Mouse (Mus musculus) limb, embryonic 12.5 days (tissue): ENCODE data around the gene Hadha. TPM values are rescaled to one million over a fixed set of nuclear protein-coding genes. Genes with fewer than 3 reads are reported as not detected.

Experiments used
- ATAC-seq: fragments of 200-750 bp; cut with Nextera tagmentation; 2 replicates; pipeline ENCODE4 v1.8.0; 2017; ENCODE audit warnings: low read depth, moderate TSS enrichment; ENCODE audit not compliant: insufficient number of reproducible peaks, insufficient read depth, low FRiP score, low TSS enrichment
- H3K27ac ChIP-seq: fragments of 300-500 bp; sonication (generic); 2 replicates; pipeline ENCODE4 v1.5.1; 2016; ENCODE audit warnings: mild to moderate bottlenecking, moderate library complexity
- H3K27me3 ChIP-seq: fragments of 300-500 bp; sonication (generic); 2 replicates; pipeline ENCODE4 v1.6.1; 2016; ENCODE audit warnings: mild to moderate bottlenecking, moderate library complexity
- H3K36me3 ChIP-seq: fragments of 300-500 bp; sonication (generic); 2 replicates; pipeline ENCODE4 v1.6.1; 2016; ENCODE audit warnings: mild to moderate bottlenecking, moderate library complexity
- H3K4me1 ChIP-seq: fragments of 300-500 bp; sonication (generic); replicated peaks from 2 replicates; pipeline ENCODE4 v1.6.1; 2016
- H3K4me2 ChIP-seq: fragments of 300-500 bp; sonication (generic); 2 replicates; pipeline ENCODE4 v1.6.1; 2016; ENCODE audit warnings: mild to moderate bottlenecking, moderate library complexity
- H3K4me3 ChIP-seq: fragments of 300-500 bp; sonication (generic); replicated peaks from 2 replicates; pipeline ENCODE4 v1.5.1; 2016; ENCODE audit warnings: mild to moderate bottlenecking
- H3K9ac ChIP-seq: fragments of 300-500 bp; sonication (generic); replicated peaks from 2 replicates; pipeline ENCODE4 v1.6.1; 2016; ENCODE audit warnings: mild to moderate bottlenecking, moderate library complexity
- H3K9me3 ChIP-seq: fragments of 300-500 bp; sonication (generic); 2 replicates; pipeline ENCODE4 v1.6.1; 2016; ENCODE audit warnings: mild to moderate bottlenecking, moderate library complexity
- WGBS: fragments of 180-500 bp; shearing (Covaris S2); methylation state at CpG from one replicate; pipeline ENCODE4 v1.1.7; 2016; 5-methylcytosine and 5-hydroxymethylcytosine counted together
- polyA plus RNA-seq: library from polyadenylated mRNA; unstranded; fragments of >200 nt; fragmentation: Nextera tagmentation; extraction: Ambion mirVana; gene quantifications from 2 replicates; pipeline ENCODE4 v1.2.1, GENCODE M21; 2016

Hadha gene
- polyA plus RNA-seq, 1 experiment from 2014 or later = 119 TPM

DNA sequence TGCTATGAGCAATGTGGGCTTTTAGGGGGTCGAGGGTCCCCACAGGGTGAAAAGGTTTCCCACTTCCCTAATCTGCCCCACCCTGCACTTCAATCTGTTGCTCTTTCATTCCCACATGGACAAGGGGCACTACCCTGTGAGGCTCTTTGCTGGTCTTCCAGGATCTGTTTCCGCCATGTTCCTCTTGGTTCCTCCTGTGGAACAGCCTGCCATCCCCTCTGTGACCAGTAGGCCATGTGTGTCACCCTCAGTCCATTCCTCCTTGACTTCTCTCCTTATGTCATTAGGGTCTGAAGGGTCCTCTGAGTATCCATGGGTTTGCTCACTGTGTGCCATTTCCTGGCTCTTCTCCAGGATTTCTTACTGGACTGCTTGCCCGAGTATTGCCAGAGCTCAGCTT, 43.2 kb downstream of the Hadha start:
- H3K9me3 ChIP-seq = no peaks in the 10 kb centered on the region
- 61% methylated on average over 3 of the region's 3 CpGs for WGBS
- H3K36me3 ChIP-seq = no peaks in the 10 kb centered on the region
- no peak for ATAC-seq
- H3K4me2 ChIP-seq = peak overlapping the region; percentile 52
- H3K9ac ChIP-seq = no peak overlapping the region
- H3K27me3 ChIP-seq = peaks cover 98% of the 10 kb centered on the region
- H3K27ac ChIP-seq = no peak overlapping the region
- peaks cover 44% of the 10 kb centered on the region for H3K4me1 ChIP-seq
- no peak overlapping the region for H3K4me3 ChIP-seq

DNA sequence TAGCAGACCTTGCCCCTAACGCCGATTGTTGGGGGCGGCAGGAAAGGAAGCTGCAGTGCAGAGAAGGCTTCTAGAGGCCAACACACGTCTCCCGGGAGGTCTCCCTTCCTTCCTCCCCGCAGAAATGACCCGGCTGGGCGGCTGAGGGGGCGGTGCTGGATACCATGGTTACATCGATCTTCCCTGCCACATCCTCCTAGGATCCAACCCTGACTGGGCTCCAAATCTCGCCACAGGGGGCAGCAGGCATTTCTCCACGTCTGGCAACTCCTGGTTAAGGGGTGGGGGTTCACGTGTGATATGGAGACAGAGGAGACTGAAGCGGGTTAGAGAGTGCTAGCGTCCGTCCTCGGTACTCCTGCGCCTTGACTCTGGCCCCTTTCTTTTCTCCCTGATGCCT, 43.8 kb downstream of the Hadha start:
- Histone ChIP-seq H3K27ac (no peak overlapping the region), H3K27me3 (peaks cover 98% of the 10 kb centered on the region), H3K4me1 (peaks cover 48% of the 10 kb centered on the region), H3K9me3 (no peaks in the 10 kb centered on the region), H3K9ac (no peak overlapping the region; the same call in 1 of the 2 replicates), H3K4me3 (peak overlapping the region; percentile 25), H3K4me2 (peak overlapping the region; percentile 52), H3K36me3 (no peaks in the 10 kb centered on the region)
- ATAC-seq = no peak
- 1% methylated on average over 18 of the region's 18 CpGs for WGBS

DNA sequence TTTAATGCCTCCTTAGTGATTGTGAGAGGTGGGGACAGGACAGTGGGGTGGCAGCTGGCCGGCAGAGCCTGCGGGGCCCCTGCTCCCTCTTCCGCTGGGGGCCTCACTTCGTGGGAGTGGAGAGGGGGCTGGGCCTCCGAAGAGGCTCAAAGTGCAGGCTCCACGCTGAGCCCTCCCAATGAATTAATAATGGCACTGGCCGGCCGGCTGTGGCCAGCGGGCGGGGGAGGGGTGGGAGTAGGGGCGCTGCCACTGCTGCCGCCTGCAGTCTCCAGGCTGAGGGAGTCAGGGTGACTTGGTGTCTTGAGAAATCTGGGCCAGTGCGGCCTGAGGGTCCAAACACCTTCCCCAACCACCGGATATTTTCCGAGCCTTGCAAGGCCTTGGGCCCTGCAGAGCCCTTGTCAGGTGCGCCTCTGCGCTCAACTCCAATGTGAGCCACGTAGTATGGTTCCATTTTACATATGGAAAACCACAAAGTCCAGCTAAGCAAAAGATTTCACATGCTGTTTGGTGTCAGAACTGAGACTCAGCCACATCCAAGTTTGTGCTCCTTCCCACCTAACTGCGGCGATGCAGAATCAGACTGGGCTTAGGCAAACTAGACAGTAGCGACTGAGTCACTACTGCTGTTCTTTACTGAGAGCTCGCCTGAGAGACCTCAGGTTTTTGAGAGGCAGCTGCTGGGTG, 44.4 kb downstream of the Hadha start:
- Histone ChIP-seq H3K27me3 (peaks cover 98% of the 10 kb centered on the region), H3K27ac (no peak overlapping the region)

DNA sequence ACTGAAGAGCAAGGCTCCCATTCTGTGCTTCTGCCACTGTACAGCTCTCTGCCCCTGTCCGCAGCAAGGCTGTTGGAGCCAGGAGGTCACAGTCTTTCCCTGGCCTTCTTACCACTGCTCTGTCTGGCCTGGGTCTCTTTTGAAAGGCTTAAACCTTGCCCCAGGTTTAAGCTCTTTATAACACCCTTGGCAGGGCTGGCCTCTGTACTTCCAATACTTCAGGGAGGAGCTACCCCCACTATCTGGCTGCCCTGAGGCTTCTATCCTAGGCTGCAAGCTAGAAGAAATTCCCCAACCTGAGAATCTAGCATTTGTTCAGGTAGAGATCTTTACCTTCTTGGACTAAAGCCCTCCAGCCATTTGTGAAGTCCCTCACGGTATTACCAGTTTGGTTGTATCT, 45.1 kb downstream of the Hadha start:
- Histone ChIP-seq H3K4me2 (peak overlapping the region; percentile 52; the same call in 1 of the 2 replicates), H3K4me3 (no peak overlapping the region), H3K27ac (no peak overlapping the region), H3K9ac (no peak overlapping the region), H3K27me3 (peaks cover 98% of the 10 kb centered on the region), H3K9me3 (no peaks in the 10 kb centered on the region), H3K36me3 (no peaks in the 10 kb centered on the region), H3K4me1 (peaks cover 60% of the 10 kb centered on the region)
- WGBS = 33% methylated on average over 2 of the region's 2 CpGs
- no peak for ATAC-seq

More for the DNA sequence above, 44.4 kb downstream of the Hadha start:
- H3K36me3 ChIP-seq = no peaks in the 10 kb centered on the region
- WGBS = 8% methylated on average over 22 of the region's 22 CpGs
- no peak overlapping the region for H3K9ac ChIP-seq
- peaks cover 54% of the 10 kb centered on the region for H3K4me1 ChIP-seq
- H3K4me2 ChIP-seq = peak overlapping the region; percentile 52
- H3K4me3 ChIP-seq = peak overlapping the region; percentile 25
- no peaks in the 10 kb centered on the region for H3K9me3 ChIP-seq
- ATAC-seq = no peak

DNA sequence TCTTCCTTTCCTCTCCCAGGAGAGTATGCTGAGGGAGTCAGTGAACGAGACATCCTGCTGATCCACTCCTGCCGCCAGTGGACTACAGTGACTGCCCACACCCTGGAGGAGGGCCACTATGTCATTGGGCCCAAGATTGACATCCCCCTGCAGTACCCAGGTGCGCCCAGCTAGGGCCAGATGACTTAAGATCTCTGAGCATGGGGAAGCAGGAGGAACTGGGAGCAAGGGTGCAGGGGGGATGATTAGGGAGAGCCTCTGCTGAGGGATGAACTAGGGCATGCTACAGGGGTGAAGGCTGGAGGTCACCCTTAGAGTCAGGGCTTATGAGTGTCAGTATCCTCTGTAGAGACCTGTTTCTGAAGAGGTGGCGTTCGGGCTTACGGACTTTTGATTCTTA, 46.7 kb downstream of the Hadha start:
- H3K4me2 ChIP-seq = no peak overlapping the region
- no peak overlapping the region for H3K9ac ChIP-seq
- peaks cover 54% of the 10 kb centered on the region for H3K4me1 ChIP-seq
- no peaks in the 10 kb centered on the region for H3K9me3 ChIP-seq
- peaks cover 99% of the 10 kb centered on the region for H3K27me3 ChIP-seq
- no peaks in the 10 kb centered on the region for H3K36me3 ChIP-seq
- no peak overlapping the region for H3K27ac ChIP-seq
- H3K4me3 ChIP-seq = no peak overlapping the region
- ATAC-seq = no peak
- 73% methylated on average over 6 of the region's 6 CpGs for WGBS

DNA sequence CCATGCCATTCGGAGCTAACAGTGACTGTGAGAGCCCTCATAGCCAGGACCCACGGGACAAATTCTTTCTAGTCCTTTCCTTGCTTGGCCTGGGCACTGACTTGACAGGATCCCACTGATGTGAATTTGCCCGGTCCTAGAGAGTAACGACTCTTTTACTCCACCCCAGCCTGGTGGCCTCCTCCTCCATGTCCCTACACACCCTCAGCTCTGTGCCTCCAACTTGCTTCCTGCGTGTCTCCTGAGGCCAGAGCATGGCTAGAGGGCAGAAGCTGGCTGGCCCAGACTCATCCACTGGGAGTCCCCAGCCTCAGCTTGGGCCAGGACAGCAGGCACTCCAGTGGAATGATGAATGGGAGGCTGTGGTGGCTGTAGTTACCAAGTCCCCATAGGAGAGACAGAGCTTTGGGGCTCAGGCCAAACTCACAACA, 47.3 kb downstream of the Hadha start:
- H3K4me1 ChIP-seq = peaks cover 54% of the 10 kb centered on the region
- H3K9ac ChIP-seq = no peak overlapping the region
- H3K27ac ChIP-seq = no peak overlapping the region
- peaks cover 99% of the 10 kb centered on the region for H3K27me3 ChIP-seq
- no peaks in the 10 kb centered on the region for H3K36me3 ChIP-seq
- no peak overlapping the region for H3K4me3 ChIP-seq
- no peaks in the 10 kb centered on the region for H3K9me3 ChIP-seq
- 7% methylated on average over 5 of the region's 5 CpGs for WGBS
- H3K4me2 ChIP-seq = no peak overlapping the region
- ATAC-seq = no peak

DNA sequence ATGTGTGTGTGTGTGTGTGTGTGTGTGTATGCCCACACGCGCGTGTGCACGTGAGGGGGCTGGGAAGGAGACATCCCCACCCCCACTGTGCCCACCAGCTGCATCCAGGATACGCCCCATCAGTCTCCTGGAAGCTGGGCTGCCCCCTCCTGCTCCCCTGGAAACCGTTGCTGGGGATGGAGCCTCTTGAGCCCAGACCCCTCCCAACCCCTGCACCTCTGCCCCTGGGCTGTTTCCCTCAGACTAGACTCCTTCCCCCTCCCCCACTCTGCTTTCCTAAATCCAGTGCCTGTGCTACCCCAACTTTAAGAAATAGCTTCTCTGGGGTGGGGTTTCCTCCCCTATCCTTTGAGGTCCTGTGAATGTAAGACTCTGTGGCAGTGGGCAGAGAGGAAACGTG, 47.8 kb downstream of the Hadha start:
- 4% methylated on average over 7 of the region's 7 CpGs for WGBS
- Histone ChIP-seq H3K9ac (no peak overlapping the region), H3K4me3 (no peak overlapping the region), H3K27ac (no peak overlapping the region), H3K4me1 (peaks cover 54% of the 10 kb centered on the region), H3K27me3 (peaks cover 99% of the 10 kb centered on the region), H3K36me3 (no peaks in the 10 kb centered on the region), H3K9me3 (no peaks in the 10 kb centered on the region), H3K4me2 (no peak overlapping the region)
- ATAC-seq = no peak

DNA sequence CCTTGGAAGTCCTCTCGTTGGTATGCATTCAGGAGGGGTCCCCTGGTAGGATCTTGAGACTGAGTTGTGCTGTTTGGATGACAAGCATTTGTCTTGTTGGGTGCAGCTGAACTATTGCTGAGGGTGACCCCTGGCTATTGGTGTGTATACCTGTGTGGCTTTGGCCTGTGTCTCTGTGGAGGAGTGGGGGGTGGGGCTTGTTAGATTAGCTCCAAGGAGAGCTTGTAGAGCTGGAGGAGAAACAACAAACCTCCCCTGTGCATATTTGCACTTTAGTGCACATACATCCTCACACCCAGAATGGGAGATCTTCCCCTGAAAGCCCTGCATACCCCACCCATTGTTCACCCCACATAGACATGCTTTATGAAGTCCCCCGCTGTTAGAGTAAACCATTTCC, 48.2 kb downstream of the Hadha start:
- H3K27ac ChIP-seq = no peak overlapping the region
- H3K4me1 ChIP-seq = peaks cover 54% of the 10 kb centered on the region
- peaks cover 94% of the 10 kb centered on the region for H3K27me3 ChIP-seq
- H3K36me3 ChIP-seq = no peaks in the 10 kb centered on the region
- ATAC-seq = no peak
- H3K4me2 ChIP-seq = no peak overlapping the region
- H3K9ac ChIP-seq = no peak overlapping the region
- H3K4me3 ChIP-seq = no peak overlapping the region
- WGBS = 16% methylated on average over 2 of the region's 2 CpGs
- 0 out of 2 replicates have a peak, but pooled peaks cover 2% of the 10 kb centered on the region for H3K9me3 ChIP-seq

DNA sequence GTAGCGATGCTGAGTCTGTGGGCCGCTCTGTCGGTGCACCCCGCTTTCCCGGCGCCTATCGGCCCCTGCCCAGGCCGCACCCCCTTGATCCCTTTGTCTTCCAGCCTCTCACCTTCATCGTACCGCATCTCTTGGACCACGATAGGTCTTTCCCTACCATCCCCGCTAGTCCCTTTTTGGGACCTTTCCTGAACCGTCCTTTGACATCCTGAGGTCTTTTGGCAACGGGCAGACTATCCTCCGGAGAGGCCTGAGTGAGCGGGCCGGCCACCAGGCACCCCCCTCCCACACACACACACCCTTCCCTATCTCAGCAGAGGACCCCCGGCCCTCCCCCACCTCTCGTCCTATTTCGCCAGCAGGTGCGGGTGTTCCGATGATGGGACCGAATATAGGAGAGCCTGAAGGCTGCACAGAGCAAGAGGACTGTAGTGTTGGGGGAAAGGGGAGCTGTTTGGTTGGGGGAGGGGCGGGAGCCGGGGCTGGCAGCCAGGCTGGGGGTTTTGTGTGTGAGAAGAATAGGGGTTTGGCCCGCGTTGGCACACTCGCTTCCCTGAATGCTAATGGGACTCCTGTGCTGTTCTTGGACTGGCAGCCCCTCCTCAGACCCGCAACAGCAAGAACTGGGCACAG, 49.2 kb downstream of the Hadha start, which contains the start of gene 3110082J24Rik:
Gene 3110082J24Rik (minus strand): TSS at position 419 of the 633 bp plus-strand sequence.
- Histone ChIP-seq H3K9me3 (0 out of 2 replicates have a peak, but pooled peaks cover 3% of the 10 kb centered on the region), H3K4me2 (peak within 1 kb of the TSS; percentile 96), H3K36me3 (no peaks in the 10 kb centered on the region), H3K4me3 (peak within 1 kb of the TSS; percentile 56), H3K4me1 (peaks cover 45% of the 10 kb centered on the region), H3K27ac (no peak within 1 kb of the TSS), H3K9ac (peak within 1 kb of the TSS; percentile 61), H3K27me3 (peaks cover 85% of the 10 kb centered on the region)
- 1% methylated on average over 29 of the region's 29 CpGs for WGBS
- ATAC-seq = no peak

DNA sequence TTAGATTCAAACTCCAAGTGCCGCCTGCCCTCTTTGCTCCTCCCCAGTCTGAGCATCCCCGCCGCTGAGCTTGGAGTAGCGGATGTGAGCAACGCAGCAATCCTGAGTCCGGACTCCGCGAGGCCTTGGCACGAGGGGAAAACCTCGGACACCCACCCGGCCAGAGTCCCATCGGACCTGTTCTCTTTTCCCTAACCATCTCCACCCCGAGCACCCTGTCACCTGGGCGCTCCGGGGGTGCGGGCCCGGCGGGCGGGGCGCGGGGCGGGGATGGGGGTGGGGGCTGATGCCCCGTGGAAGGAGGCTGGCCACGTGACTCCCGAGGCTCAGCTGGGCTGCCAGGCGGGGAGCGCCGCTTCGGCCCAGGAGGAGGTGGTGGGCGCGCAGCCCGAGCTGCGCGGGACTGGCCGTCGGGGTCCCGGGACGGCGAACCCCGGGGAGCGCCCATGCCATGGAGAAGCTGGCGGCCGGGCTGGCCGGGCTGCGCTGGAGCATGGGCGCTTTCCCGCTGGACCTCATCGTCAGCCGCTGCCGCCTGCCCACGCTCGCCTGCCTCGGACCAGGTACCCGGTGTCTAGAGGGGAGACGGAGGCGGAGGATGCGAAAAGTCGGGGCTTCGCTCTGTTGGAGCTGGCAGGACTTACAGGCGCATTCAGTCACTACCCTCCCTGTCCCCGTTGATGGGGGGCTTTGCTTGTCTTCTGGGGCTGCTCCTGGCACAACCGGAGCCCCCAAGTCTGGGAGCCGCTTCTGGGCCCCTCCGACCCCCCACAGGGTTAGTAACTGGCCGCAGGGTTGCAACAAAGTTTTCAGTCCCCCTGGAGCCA, 49.9 kb downstream of the Hadha start, which contains the start of gene Garem2:
Gene Garem2 (plus strand): TSS at position 321 of the 827 bp plus-strand sequence.
- H3K4me3 ChIP-seq = peak within 1 kb of the TSS; percentile 56
- no peaks in the 10 kb centered on the region for H3K36me3 ChIP-seq
- peak within 1 kb of the TSS; percentile 61 for H3K9ac ChIP-seq
- peaks cover 77% of the 10 kb centered on the region for H3K27me3 ChIP-seq
- H3K27ac ChIP-seq = no peak within 1 kb of the TSS
- no peak; the same call in 1 of the 2 replicates for ATAC-seq
- H3K9me3 ChIP-seq = 0 out of 2 replicates have a peak, but pooled peaks cover 3% of the 10 kb centered on the region
- peak within 1 kb of the TSS; percentile 96 for H3K4me2 ChIP-seq
- WGBS = under 1% methylated on average over 65 of the region's 65 CpGs
- H3K4me1 ChIP-seq = peaks cover 38% of the 10 kb centered on the region

DNA sequence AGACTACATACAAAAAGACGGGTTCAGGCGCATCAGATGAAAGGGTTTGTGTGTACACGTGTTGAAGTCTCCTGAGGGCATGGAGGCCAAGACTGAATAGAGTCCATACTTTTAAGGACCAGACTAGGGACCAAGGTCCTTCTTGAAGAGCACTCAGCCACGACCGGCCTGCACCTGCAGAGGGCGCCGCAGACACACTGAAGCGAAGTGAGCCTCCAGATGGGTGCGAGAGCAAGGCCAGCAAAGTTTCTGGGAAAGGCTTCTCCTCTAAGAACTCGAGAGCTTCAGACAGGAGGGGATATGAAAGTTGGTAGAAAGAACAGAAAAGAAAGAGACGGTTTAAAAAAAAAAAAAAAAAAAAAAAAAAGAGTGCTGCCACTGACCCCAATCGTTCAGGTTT, 50.6 kb downstream of the Hadha start:
- H3K36me3 ChIP-seq = no peaks in the 10 kb centered on the region
- H3K4me3 ChIP-seq = peak overlapping the region; percentile 56
- 3% methylated on average over 11 of the region's 12 CpGs for WGBS
- H3K27me3 ChIP-seq = peaks cover 70% of the 10 kb centered on the region
- peak overlapping the region; percentile 61; the same call in 1 of the 2 replicates for H3K9ac ChIP-seq
- H3K27ac ChIP-seq = no peak overlapping the region
- H3K4me1 ChIP-seq = peaks cover 35% of the 10 kb centered on the region
- H3K9me3 ChIP-seq = 0 out of 2 replicates have a peak, but pooled peaks cover 3% of the 10 kb centered on the region
- peak overlapping the region; percentile 96 for H3K4me2 ChIP-seq
- no peak for ATAC-seq
